Mouse (Mus musculus): ENCODE data around the gene Aoc2. TPM values are rescaled to one million over a fixed set of nuclear protein-coding genes. Genes with fewer than 3 reads are reported as not detected.

The Aoc2 gene
- total and polyA plus RNA-seq, 3 experiments, result 12.1 to 21.1 TPM; not detected in 1

- H3K36me3 ChIP-seq (ENCODE audit: control insufficient read depth in 1 of 2, insufficient read depth in 2 of 2, low read length in 2 of 2), result peaks cover 0 to 12% of the 10 kb centered on the region in 2 experiments; a peak in 2 of 4 replicates
- no peaks in the 10 kb centered on the region for H3K9me3 ChIP-seq (replicated peaks; ENCODE audit: insufficient read depth, low read length)
- no peak overlapping the region for H3K4me3 ChIP-seq (ENCODE audit: control insufficient read depth in 1 of 2, insufficient read depth in 1 of 2, low read depth in 2 of 2, low read length in 2 of 2)
- H3K9ac ChIP-seq (ENCODE audit: control insufficient read depth, low read depth, low read length, poor library complexity, severe bottlenecking), result no peak overlapping the region
- no peaks in the 10 kb centered on the region for H3K4me1 ChIP-seq (ENCODE audit: control insufficient read depth in 1 of 2, insufficient read depth in 2 of 2, low read length in 2 of 2)
- DNase-seq (ENCODE audit: low read depth, low spot score), result no peak
- no peaks in the 10 kb centered on the region for H3K79me2 ChIP-seq (ENCODE audit: control insufficient read depth, insufficient read depth, low read length, poor library complexity)
- H3K27ac ChIP-seq (ENCODE audit: control insufficient read depth, low read depth, low read length), result no peak overlapping the region
- peak in 1 of 2 experiments; percentile 28; a peak in 1 of 4 replicates for TF ChIP-seq POLR2A (IDR thresholded peaks at IDR 0.05; ENCODE audit: control insufficient read depth in 1 of 2, insufficient read depth in 1 of 2, low read depth in 1 of 2, low read length in 2 of 2, poor library complexity in 1 of 2)
- TF ChIP-seq POLR2AphosphoS5 (IDR thresholded peaks at IDR 0.05; ENCODE audit: borderline replicate concordance, low read depth, low read length), result 0 out of 2 replicates have a peak, but pooled peaks have one; percentile 35
- no peak for TF ChIP-seq BHLHE40 (IDR thresholded peaks at IDR 0.05; ENCODE audit: borderline replicate concordance, low read depth, low read length)
- TF ChIP-seq POLR2AphosphoS2 (IDR thresholded peaks at IDR 0.05; ENCODE audit: low read length), result peak; percentile 52; the same call in 1 of the 2 replicates
- no peak for TF ChIP-seq JUND (IDR thresholded peaks at IDR 0.05; ENCODE audit: low read depth, low read length)
- TF ChIP-seq MAZ (IDR thresholded peaks at IDR 0.05; ENCODE audit: low read depth, low read length), result no peak
- H3K27me3 ChIP-seq (ENCODE audit: control insufficient read depth in 1 of 2, insufficient read depth in 2 of 2, low read length in 2 of 2), result no peaks in the 10 kb centered on the region
These were observed 1.3 kb downstream of the Aoc2 start for GRCm38 (mm10) chr11:101326147-101326546.

- no peaks in the 10 kb centered on the region for H3K79me2 ChIP-seq (ENCODE audit: control insufficient read depth, insufficient read depth, low read length, poor library complexity)
- TF ChIP-seq POLR2AphosphoS2 (IDR thresholded peaks at IDR 0.05; ENCODE audit: low read length), result peak; percentile 72; the same call in 1 of the 2 replicates
- no peak for TF ChIP-seq BHLHE40 (IDR thresholded peaks at IDR 0.05; ENCODE audit: borderline replicate concordance, low read depth, low read length)
These were observed 2.4 kb downstream of the Aoc2 start for GRCm38 (mm10) chr11:101327311-101327710.

GRCm38 (mm10) chr11:101328941-101329635, 4.2 kb downstream of the Aoc2 start:
- Histone ChIP-seq H3K4me1 (ENCODE audit: control insufficient read depth in 1 of 2, insufficient read depth in 2 of 2, low read length in 2 of 2) (no peaks in the 10 kb centered on the region), H3K79me2 (ENCODE audit: control insufficient read depth, insufficient read depth, low read length, poor library complexity) (no peaks in the 10 kb centered on the region), H3K9me3 (replicated peaks; ENCODE audit: insufficient read depth, low read length) (no peaks in the 10 kb centered on the region), H3K4me3 (ENCODE audit: control insufficient read depth in 1 of 2, insufficient read depth in 1 of 2, low read depth in 2 of 2, low read length in 2 of 2) (no peak overlapping the region), H3K27ac (ENCODE audit: control insufficient read depth, low read depth, low read length) (no peak overlapping the region), H3K27me3 (ENCODE audit: control insufficient read depth in 1 of 2, insufficient read depth in 2 of 2, low read length in 2 of 2) (no peaks in the 10 kb centered on the region), H3K36me3 (ENCODE audit: control insufficient read depth in 1 of 2, insufficient read depth in 2 of 2, low read length in 2 of 2) (peaks cover 0 to 5% of the 10 kb centered on the region in 2 experiments; a peak in 2 of 4 replicates), H3K9ac (ENCODE audit: control insufficient read depth, low read depth, low read length, poor library complexity, severe bottlenecking) (no peak overlapping the region)
- TF ChIP-seq BHLHE40 (IDR thresholded peaks at IDR 0.05; ENCODE audit: borderline replicate concordance, low read depth, low read length) (no peak), POLR2A (IDR thresholded peaks at IDR 0.05; ENCODE audit: control insufficient read depth in 1 of 2, insufficient read depth in 1 of 2, low read depth in 1 of 2, low read length in 2 of 2, poor library complexity in 1 of 2) (peak in 1 of 2 experiments; percentile 33; a peak in 2 of 4 replicates), MAFK (IDR thresholded peaks at IDR 0.05; ENCODE audit: borderline replicate concordance, low read depth, low read length) (peak; percentile 18; the same call in 1 of the 2 replicates), POLR2AphosphoS2 (IDR thresholded peaks at IDR 0.05; ENCODE audit: low read length) (no peak), SMC3 (IDR thresholded peaks at IDR 0.05; ENCODE audit: low read depth, low read length) (no peak), KAT2A (conservative IDR thresholded peaks at IDR 0.05; ENCODE audit: low read depth, low read length) (no peak), POLR2AphosphoS5 (IDR thresholded peaks at IDR 0.05; ENCODE audit: borderline replicate concordance, low read depth, low read length) (no peak)
- no peak for DNase-seq (ENCODE audit: low read depth, low spot score)

More at GRCm38 (mm10) chr11:101327311-101327710, 2.4 kb downstream of the Aoc2 start:
- H3K27ac ChIP-seq (ENCODE audit: control insufficient read depth, low read depth, low read length), result no peak overlapping the region
- H3K9ac ChIP-seq (ENCODE audit: control insufficient read depth, low read depth, low read length, poor library complexity, severe bottlenecking), result no peak overlapping the region
- no peak for DNase-seq (ENCODE audit: low read depth, low spot score)
- H3K4me1 ChIP-seq (ENCODE audit: control insufficient read depth in 1 of 2, insufficient read depth in 2 of 2, low read length in 2 of 2), result no peaks in the 10 kb centered on the region
- H3K27me3 ChIP-seq (ENCODE audit: control insufficient read depth in 1 of 2, insufficient read depth in 2 of 2, low read length in 2 of 2), result no peaks in the 10 kb centered on the region
- H3K9me3 ChIP-seq (replicated peaks; ENCODE audit: insufficient read depth, low read length), result no peaks in the 10 kb centered on the region
- no peak overlapping the region for H3K4me3 ChIP-seq (ENCODE audit: control insufficient read depth in 1 of 2, insufficient read depth in 1 of 2, low read depth in 2 of 2, low read length in 2 of 2)
- peaks cover 0 to 10% of the 10 kb centered on the region in 2 experiments; a peak in 2 of 4 replicates for H3K36me3 ChIP-seq (ENCODE audit: control insufficient read depth in 1 of 2, insufficient read depth in 2 of 2, low read length in 2 of 2)
